Comparison of ENCODE assay signal across 8 mouse cellular contexts in the genomic region with DNA sequence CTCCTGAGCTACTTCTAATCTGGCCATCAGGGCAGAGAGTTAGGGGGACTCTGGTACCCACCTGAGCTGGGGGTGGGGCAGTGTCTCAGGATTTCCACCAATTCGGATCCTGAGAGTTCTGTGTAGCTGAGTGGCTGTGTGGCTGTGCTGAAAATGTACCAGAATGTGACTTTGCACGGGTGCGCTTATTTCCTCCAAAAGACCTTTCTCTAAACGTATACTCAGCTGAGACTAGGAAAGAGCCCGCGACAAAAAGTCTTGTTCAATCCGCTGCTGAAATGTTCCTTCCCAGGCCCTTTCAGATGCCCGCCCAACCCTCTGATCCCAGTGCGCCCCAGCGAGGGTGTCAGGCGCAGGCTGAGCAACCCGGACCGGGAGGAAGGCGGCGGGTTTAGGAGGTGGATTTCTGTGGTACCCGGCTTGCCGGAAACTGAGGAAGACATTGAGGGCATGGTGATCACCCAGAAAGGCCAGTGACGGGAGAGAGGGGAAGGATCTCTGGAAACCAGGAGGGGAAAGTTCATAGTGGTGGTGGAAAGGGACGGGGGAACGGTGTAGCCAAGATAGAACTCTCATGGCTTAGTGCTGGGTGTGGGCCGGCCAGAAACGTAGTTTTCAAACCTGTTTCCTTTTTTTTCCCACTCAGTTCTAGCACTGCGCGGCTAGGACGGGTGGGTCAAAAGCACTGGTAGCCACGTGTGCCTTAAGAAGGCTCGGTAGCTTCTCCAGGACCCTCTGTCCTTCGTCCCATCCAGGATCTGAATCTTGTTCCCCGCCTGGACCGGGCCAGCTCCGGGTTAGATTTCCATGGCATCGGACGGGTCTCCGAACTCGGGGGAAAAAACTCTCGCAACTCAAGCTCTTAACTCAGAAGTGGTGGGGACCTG. TPM values are rescaled to one million over a fixed set of nuclear protein-coding genes. Genes with fewer than 3 reads are reported as not detected.
A peak's percentile ranks its signal among the peaks of the same experiment; 100 is the strongest.
DNase-seq lines count a peak whose midpoint lies in the region; ATAC-seq lines count a peak whose summit lies in the region.

No protein-coding gene starts in this region.

- H3K36me3 ChIP-seq in liver, embryonic 13.5 days: no peaks in the 10 kb centered on the region

- peak; percentile 36 for DNase-seq in CD4-positive, CD25-positive, alpha-beta regulatory T cell, adult 2 months (ENCODE audit: low read depth, low spot score)
- DNase-seq in thymus, postnatal 14 days: peak; percentile 23
- DNase-seq in thymus, postnatal 25 days: no peak
- DNase-seq in liver, embryonic 13.5 days: no peak
- no peak for DNase-seq in left cerebral cortex, adult 11 months (ENCODE audit: low spot score)
- DNase-seq in frontal cortex, postnatal 36 days (ENCODE audit: low spot score in 2 of 2): no peak

- H3K27ac ChIP-seq in liver, embryonic 13.5 days: no peak overlapping the region

- WGBS in liver, embryonic 13.5 days (ENCODE audit: insufficient replicate concordance): 2% methylated on average over 36 of the region's 36 CpGs

- peak overlapping the region; percentile 43 for H3K4me2 ChIP-seq in liver, embryonic 13.5 days

- no peak overlapping the region for H3K9ac ChIP-seq in liver, embryonic 13.5 days

- no peak for ATAC-seq in CD4-positive, CD25-positive, alpha-beta regulatory T cell, adult 4 months
- ATAC-seq in liver, embryonic 13.5 days (ENCODE audit: low read depth): no peak
- ATAC-seq in erythroblast, adult 5-6 weeks (replicated peaks; ENCODE audit: low FRiP score, poor library complexity, severe bottlenecking): no peak

- peaks cover 27% of the 10 kb centered on the region for H3K4me1 ChIP-seq in liver, embryonic 13.5 days (replicated peaks)

- H3K27me3 ChIP-seq in liver, embryonic 13.5 days: peaks cover 98% of the 10 kb centered on the region

- H3K4me3 ChIP-seq in liver, embryonic 13.5 days (replicated peaks): peak overlapping the region; percentile 27; the same call in 1 of the 2 replicates

- H3K9me3 ChIP-seq in liver, embryonic 13.5 days (replicated peaks): no peaks in the 10 kb centered on the region

RNA-seq across cellular contexts. Expression of gene Sp6, which starts 4.7 kb away (rescaled TPM):
- polyA plus RNA-seq in CD4-positive, CD25-positive, alpha-beta regulatory T cell, adult 4 months (2017; shearing (Covaris generic)): 1 to 10 TPM; 1.7 to 3.0 TPM
- polyA plus RNA-seq in liver, embryonic 13.5 days (2015; fragmentation: Nextera tagmentation; extraction: Ambion mirVana): 0.05 and 0.08 TPM in 2 replicates
- total RNA-seq in erythroblast, adult 5-6 weeks (2015; ENCODE audit: low replicate concordance): not detected in 2 replicates
- not detected in 2 replicates for total RNA-seq in erythroblast, adult 5-6 weeks (2017; ENCODE audit: low replicate concordance)

RNA-seq across cellular contexts. Expression of gene Scrn2, which starts 11.8 kb away (rescaled TPM):
- 10 to 100 TPM in 1 of 2 experiments, 1 to 10 TPM in 1; 7.3 to 14.8 TPM for polyA plus RNA-seq in CD4-positive, CD25-positive, alpha-beta regulatory T cell, adult 4 months (2017; shearing (Covaris generic))
- polyA plus RNA-seq in liver, embryonic 13.5 days (2015; fragmentation: Nextera tagmentation; extraction: Ambion mirVana): 10.0 and 11.2 TPM in 2 replicates
- 0.84 TPM in 1 of 2 replicates, not detected in the other for total RNA-seq in erythroblast, adult 5-6 weeks (2015; ENCODE audit: low replicate concordance)
- total RNA-seq in erythroblast, adult 5-6 weeks (2017; ENCODE audit: low replicate concordance): 2.0 and 3.1 TPM in 2 replicates

RNA-seq across cellular contexts. Expression of gene Lrrc46, which starts 23.3 kb away (rescaled TPM):
- not detected for polyA plus RNA-seq in CD4-positive, CD25-positive, alpha-beta regulatory T cell, adult 4 months (2017; shearing (Covaris generic))
- polyA plus RNA-seq in liver, embryonic 13.5 days (2015; fragmentation: Nextera tagmentation; extraction: Ambion mirVana): 0.29 and 0.38 TPM in 2 replicates
- 6.5 TPM in 1 of 2 replicates, not detected in the other for total RNA-seq in erythroblast, adult 5-6 weeks (2015; ENCODE audit: low replicate concordance)
- total RNA-seq in erythroblast, adult 5-6 weeks (2017; ENCODE audit: low replicate concordance): 0.17 TPM in 1 of 2 replicates, not detected in the other

RNA-seq across cellular contexts. Expression of gene Mrpl10, which starts 23.4 kb away (rescaled TPM):
- polyA plus RNA-seq in CD4-positive, CD25-positive, alpha-beta regulatory T cell, adult 4 months (2017; shearing (Covaris generic)): 10 to 100 TPM; 60.9 to 82.9 TPM
- 45.7 and 51.4 TPM in 2 replicates for polyA plus RNA-seq in liver, embryonic 13.5 days (2015; fragmentation: Nextera tagmentation; extraction: Ambion mirVana)
- total RNA-seq in erythroblast, adult 5-6 weeks (2015; ENCODE audit: low replicate concordance): 8.8 TPM in 2 replicates
- total RNA-seq in erythroblast, adult 5-6 weeks (2017; ENCODE audit: low replicate concordance): 5.6 and 6.2 TPM in 2 replicates

RNA-seq across cellular contexts. Expression of gene Osbpl7, which starts 32.5 kb away (rescaled TPM):
- polyA plus RNA-seq in CD4-positive, CD25-positive, alpha-beta regulatory T cell, adult 4 months (2017; shearing (Covaris generic)): 10 to 100 TPM; 24.9 to 46.4 TPM
- 2.3 and 2.7 TPM in 2 replicates for polyA plus RNA-seq in liver, embryonic 13.5 days (2015; fragmentation: Nextera tagmentation; extraction: Ambion mirVana)
- total RNA-seq in erythroblast, adult 5-6 weeks (2015; ENCODE audit: low replicate concordance): 5.6 and 7.3 TPM in 2 replicates
- total RNA-seq in erythroblast, adult 5-6 weeks (2017; ENCODE audit: low replicate concordance): 2.1 and 5.7 TPM in 2 replicates

Comparison
In these comparisons a context has a peak if more than half of its experiments do, and no peak if none do; other contexts are left out.
1. DNase-seq: peak in CD4-positive, CD25-positive, alpha-beta regulatory T cell, adult 2 months (single experiment) and thymus, postnatal 14 days (single experiment); none in thymus, postnatal 25 days (single experiment), liver, embryonic 13.5 days (single experiment), left cerebral cortex, adult 11 months (single experiment) and frontal cortex, postnatal 36 days (0 of 2).